Mouse (Mus musculus) ES-E14 (cell line): ENCODE results near the gene Pkmyt1. TPM values are rescaled to one million over a fixed set of nuclear protein-coding genes. Genes with fewer than 3 reads are reported as not detected.

ENCODE experiments used
- DNase-seq: peaks from one replicate; pipeline ENCODE4 v3.0.0-alpha.2; 2013; ENCODE audit warnings: low read depth, low spot score
- H3K27ac ChIP-seq: 2 replicates; pipeline ENCODE4 v1.5.1; 2012; ENCODE audit warnings: low read depth, mild to moderate bottlenecking, low read length, moderate library complexity, mixed read lengths; ENCODE audit not compliant: poor library complexity, insufficient read depth, severe bottlenecking
- H3K36me3 ChIP-seq: 2 replicates; pipeline ENCODE4 v1.6.1; 2012; ENCODE audit warnings: mild to moderate bottlenecking, low read length, moderate library complexity, mixed read lengths; ENCODE audit not compliant: control insufficient read depth, poor library complexity, insufficient read depth, severe bottlenecking
- H3K4me1 ChIP-seq, 2 experiments: fragments of 150-350 bp in 1 of 2; sonication (generic) in 1 of 2; 2 replicates each; pipeline ENCODE4 v1.6.1; 2012; ENCODE audit warnings: low read length in 2 of 2, mild to moderate bottlenecking in 1 of 2, mixed read lengths in 1 of 2; ENCODE audit not compliant: control insufficient read depth in 2 of 2, insufficient read depth in 2 of 2, poor library complexity in 1 of 2
- H3K4me3 ChIP-seq, 2 experiments: fragments of 150-350 bp in 1 of 2; sonication (generic) in 1 of 2; 2 replicates each; pipeline ENCODE4 v1.5.1; 2012; ENCODE audit warnings: low read length in 2 of 2, low read depth in 1 of 2, mild to moderate bottlenecking in 1 of 2, mixed read lengths in 1 of 2; ENCODE audit not compliant: insufficient read depth in 1 of 2, poor library complexity in 1 of 2, severe bottlenecking in 1 of 2
- H3K9ac ChIP-seq: 2 replicates; pipeline ENCODE4 v1.6.1; 2012; ENCODE audit warnings: low read depth, mild to moderate bottlenecking, low read length, mixed read lengths; ENCODE audit not compliant: poor library complexity, insufficient read depth, severe bottlenecking
- H3K9me3 ChIP-seq: fragments of 150-350 bp; sonication (generic); 2 replicates; pipeline ENCODE4 v1.6.1; 2012; ENCODE audit warnings: low read depth, mild to moderate bottlenecking, low read length; ENCODE audit not compliant: control insufficient read depth, insufficient read depth
- CHD2 ChIP-seq: IDR thresholded peaks from 2 replicates; pipeline ENCODE4 v1.6.1; 2014; ENCODE audit warnings: mild to moderate bottlenecking, low read depth, low read length, inconsistent platforms
- HCFC1 ChIP-seq: IDR thresholded peaks from 2 replicates; pipeline ENCODE4 v1.6.1; 2012; ENCODE audit warnings: low read length, inconsistent platforms, borderline replicate concordance; ENCODE audit not compliant: insufficient read depth
- MAFK ChIP-seq: IDR thresholded peaks from 2 replicates; pipeline ENCODE4 v1.6.1; 2014; ENCODE audit warnings: mild to moderate bottlenecking, low read depth, low read length, inconsistent platforms; ENCODE audit not compliant: insufficient read depth
- ZC3H11A ChIP-seq: IDR thresholded peaks from 2 replicates; pipeline ENCODE4 v1.6.1; 2012; ENCODE audit warnings: low read depth, mild to moderate bottlenecking, inconsistent platforms, low read length, borderline replicate concordance
- ZNF384 ChIP-seq: IDR thresholded peaks from 2 replicates; pipeline ENCODE4 v1.6.1; 2012; ENCODE audit warnings: low read depth, low read length, inconsistent platforms
- in situ Hi-C, 2 experiments: fragments of 600-800 bp; cut with MboI; formaldehyde crosslinking; loops; one replicate each; pipeline ENCODE4 v1.15.1; 2025; ENCODE audit warnings: low sequenced_read_pairs in 2 of 2, inconsistent platforms in 1 of 2; ENCODE audit not compliant: unreplicated experiment in 2 of 2
- total RNA-seq: library from RNA; depleted of rRNA; stranded (reverse); fragments of 300-350 nt; gene quantifications from 2 replicates; pipeline ENCODE4 v1.2.3, GENCODE M21; 2012

The Pkmyt1 gene
- total RNA-seq, 1 experiment = 24.1 TPM

DNA sequence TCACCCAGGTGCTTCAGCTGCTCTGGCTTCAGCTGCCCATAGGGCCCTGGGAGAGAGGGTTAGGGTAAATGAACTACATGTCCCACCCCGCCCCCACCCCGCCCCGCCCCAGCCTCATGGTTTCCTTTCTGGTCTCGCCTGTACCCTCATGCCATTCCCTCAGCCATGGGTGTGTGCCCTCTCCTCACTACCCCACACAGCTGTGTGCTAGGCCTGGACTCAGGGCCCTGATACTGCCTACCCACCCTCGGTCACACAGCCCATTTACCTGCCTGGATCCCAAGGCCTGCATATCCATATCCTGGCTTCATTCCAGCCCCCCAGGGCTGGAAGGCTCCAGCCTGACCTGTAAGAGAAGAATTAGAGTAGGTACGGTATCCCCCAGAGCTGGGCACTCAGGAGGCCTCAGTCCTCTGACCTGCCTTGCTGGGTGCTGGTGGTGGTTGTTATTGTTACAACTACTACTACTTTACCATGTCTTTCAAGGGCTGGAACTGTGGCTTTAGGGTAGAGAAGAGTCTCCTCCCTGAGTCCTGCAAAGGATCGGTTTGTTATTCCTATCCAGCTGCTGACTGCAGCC is 20.5 kb upstream of the Pkmyt1 start:
- in situ Hi-C loops = no loop called here
- peaks cover 0 to 12% of the 10 kb centered on the region in 2 experiments; a peak in 1 of 4 replicates for H3K4me1 ChIP-seq
- H3K27ac ChIP-seq = no peak overlapping the region
- H3K9me3 ChIP-seq = no peaks in the 10 kb centered on the region
- H3K4me3 ChIP-seq = no peak overlapping the region
- 0 out of 2 replicates have a peak overlapping the region, but pooled peaks have one; percentile 2 for H3K9ac ChIP-seq
- H3K36me3 ChIP-seq = no peaks in the 10 kb centered on the region
- no peak for TF ChIP-seq ZNF384
- no peak for TF ChIP-seq CHD2
- no peak for TF ChIP-seq ZC3H11A
- no peak for TF ChIP-seq HCFC1
- no peak for TF ChIP-seq MAFK
- no peak for DNase-seq

GRCm38 (mm10) chr17:23706212-23706611 is 19.9 kb upstream of the Pkmyt1 start:
- Histone ChIP-seq H3K27ac (no peak overlapping the region), H3K9ac (no peak overlapping the region), H3K36me3 (no peaks in the 10 kb centered on the region), H3K9me3 (no peaks in the 10 kb centered on the region), H3K4me1 (peaks cover 0 to 12% of the 10 kb centered on the region in 2 experiments; a peak in 1 of 4 replicates), H3K4me3 (no peak overlapping the region)
- no peak for TF ChIP-seq MAFK
- TF ChIP-seq ZC3H11A = peak; percentile 65; the same call in 1 of the 2 replicates
- 0 out of 2 replicates have a peak, but pooled peaks have one; percentile 52 for TF ChIP-seq HCFC1
- in situ Hi-C loops = no loop called here
- DNase-seq = no peak

DNA sequence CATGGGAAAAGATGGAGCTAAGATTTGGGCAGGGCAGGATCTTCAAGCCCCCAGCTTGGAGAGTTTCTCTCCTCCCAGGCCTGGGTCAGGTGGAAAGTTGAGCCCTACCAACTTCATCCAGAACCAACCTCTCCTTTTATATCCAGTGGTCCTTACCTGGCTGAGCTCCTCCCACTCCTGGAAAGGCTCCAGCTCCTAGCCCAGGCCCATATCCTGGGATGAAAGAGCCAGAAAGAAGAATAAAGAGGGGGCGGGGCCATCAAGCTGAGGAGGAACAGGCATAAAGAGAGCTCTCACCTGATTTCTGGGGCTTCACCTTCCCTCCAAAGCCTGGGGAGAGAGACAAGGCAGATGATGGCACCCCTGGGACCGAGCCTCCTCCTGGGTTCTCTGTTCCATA is 9.1 kb upstream of the Pkmyt1 start:
- Histone ChIP-seq H3K36me3 (no peaks in the 10 kb centered on the region), H3K9me3 (no peaks in the 10 kb centered on the region), H3K4me1 (no peaks in the 10 kb centered on the region), H3K9ac (no peak overlapping the region), H3K27ac (no peak overlapping the region), H3K4me3 (no peak overlapping the region)
- in situ Hi-C loops = no loop called here
- TF ChIP-seq ZNF384 (no peak), CHD2 (no peak), ZC3H11A (no peak), HCFC1 (no peak), MAFK (no peak)
- no peak for DNase-seq

DNA sequence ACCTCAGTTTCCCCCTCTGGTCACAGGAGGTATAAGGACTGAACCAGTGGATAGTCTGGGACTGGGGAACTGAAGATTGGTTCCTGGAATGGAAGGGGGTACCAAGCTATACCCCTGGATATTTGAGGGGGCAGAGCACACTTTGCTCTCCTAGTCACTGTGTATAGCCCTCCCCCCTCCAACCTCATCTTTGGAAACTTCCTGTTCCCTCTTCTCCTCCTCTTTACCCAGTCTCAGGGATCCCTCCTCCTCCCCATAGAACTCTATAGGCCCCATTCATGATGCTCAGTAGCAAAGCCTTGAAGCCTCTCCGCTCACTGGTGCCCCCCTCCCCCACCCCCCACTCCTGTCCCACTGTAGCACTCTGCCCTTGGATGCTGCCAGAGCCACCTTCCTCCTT is 6.7 kb upstream of the Pkmyt1 start:
- Histone ChIP-seq H3K4me3 (no peak overlapping the region), H3K9me3 (no peaks in the 10 kb centered on the region), H3K9ac (no peak overlapping the region), H3K4me1 (no peaks in the 10 kb centered on the region), H3K36me3 (no peaks in the 10 kb centered on the region), H3K27ac (no peak overlapping the region)
- DNase-seq = no peak
- no peak for TF ChIP-seq ZC3H11A
- TF ChIP-seq HCFC1 = no peak
- TF ChIP-seq ZNF384 = no peak
- no peak for TF ChIP-seq MAFK
- no peak for TF ChIP-seq CHD2
- in situ Hi-C loops = no loop called here

GRCm38 (mm10) chr17:23721886-23722285 is 4.2 kb upstream of the Pkmyt1 start:
- Histone ChIP-seq H3K9ac (no peak overlapping the region), H3K27ac (no peak overlapping the region), H3K36me3 (no peaks in the 10 kb centered on the region), H3K9me3 (no peaks in the 10 kb centered on the region), H3K4me3 (no peak overlapping the region), H3K4me1 (peaks cover 0 to 3% of the 10 kb centered on the region in 2 experiments; a peak in 1 of 4 replicates)
- TF ChIP-seq MAFK (no peak), HCFC1 (no peak), CHD2 (no peak), ZC3H11A (no peak), ZNF384 (no peak)
- no peak for DNase-seq
- in situ Hi-C loops = no loop called here
